Mouse (Mus musculus) megakaryocyte, embryonic 14.5 days (primary cell): ENCODE data around the gene Creld2.

Experiments
- FLI1 ChIP-seq: IDR thresholded peaks from 2 replicates; pipeline ENCODE4 v1.6.1; 2012; ENCODE audit warnings: low read length, inconsistent platforms, mixed read lengths
- GATA1 ChIP-seq: IDR thresholded peaks from 3 replicates; pipeline ENCODE4 v1.6.1; 2012; ENCODE audit warnings: mixed read lengths, low read length, inconsistent platforms, borderline replicate concordance

GRCm38 (mm10) chr15:88802348-88802747 lies 17.1 kb upstream of the Creld2 start:
- no peak for TF ChIP-seq GATA1
- no peak for TF ChIP-seq FLI1
